Mouse (Mus musculus): Measurements from ENCODE around the gene Smim24. TPM values are rescaled to one million over a fixed set of nuclear protein-coding genes. Genes with fewer than 3 reads are reported as not detected.

Smim24 gene
- total and polyA plus RNA-seq, 2 experiments from 2014 or later: 3.3 to 6.6 TPM

- peaks cover 20% of the 10 kb centered on the region for H3K36me3 ChIP-seq (replicated peaks; ENCODE audit: control insufficient read depth, insufficient read depth, low read length)
These were observed 30.4 kb upstream of the Smim24 start for GRCm38 (mm10) chr10:81362336-81362949.

GRCm38 (mm10) chr10:81363436-81364346 is 29.2 kb upstream of the Smim24 start:
- peaks cover 3% of the 10 kb centered on the region; the same call in 1 of the 2 replicates for H3K27me3 ChIP-seq (ENCODE audit: control insufficient read depth, insufficient read depth, low read length)
- H3K36me3 ChIP-seq (replicated peaks; ENCODE audit: control insufficient read depth, insufficient read depth, low read length): peaks cover 32% of the 10 kb centered on the region
- peaks cover 34% of the 10 kb centered on the region for H3K4me1 ChIP-seq (ENCODE audit: control insufficient read depth, insufficient read depth)
- no peaks in the 10 kb centered on the region for H3K9me3 ChIP-seq (replicated peaks; ENCODE audit: control insufficient read depth, low read length)
- peak overlapping the region; percentile 82 for H3K27ac ChIP-seq (ENCODE audit: low read depth)
- H3K4me3 ChIP-seq (ENCODE audit: low read depth, low read length): peak overlapping the region; percentile 41
- H3K9ac ChIP-seq (replicated peaks; ENCODE audit: low read depth, low read length): peak overlapping the region; percentile 51; the same call in 1 of the 2 replicates
- no peak for TF ChIP-seq EP300 (IDR thresholded peaks at IDR 0.05; ENCODE audit: low read depth)
- TF ChIP-seq CTCF (IDR thresholded peaks at IDR 0.05; ENCODE audit: low read depth): no peak
- WGBS: 9% methylated on average over 50 of the region's 54 CpGs
- DNase-seq (ENCODE audit: low spot score): peak; percentile 86
- H3K4me2 ChIP-seq (ENCODE audit: low read depth, low read length): peak overlapping the region; percentile 68
- peak; percentile 83 for ATAC-seq (ENCODE audit: insufficient read depth, low read depth)

More at GRCm38 (mm10) chr10:81362336-81362949, 30.4 kb upstream of the Smim24 start:
- H3K9ac ChIP-seq (replicated peaks; ENCODE audit: low read depth, low read length): peak overlapping the region; percentile 37; the same call in 1 of the 2 replicates
- TF ChIP-seq EP300 (IDR thresholded peaks at IDR 0.05; ENCODE audit: low read depth) (no peak), CTCF (IDR thresholded peaks at IDR 0.05; ENCODE audit: low read depth) (no peak)
- WGBS: 45% methylated on average over 12 of the region's 12 CpGs
- DNase-seq (ENCODE audit: low spot score) (peak; percentile 44), ATAC-seq (ENCODE audit: insufficient read depth, low read depth) (peak; percentile 22)
- peaks cover 3% of the 10 kb centered on the region; the same call in 1 of the 2 replicates for H3K27me3 ChIP-seq (ENCODE audit: control insufficient read depth, insufficient read depth, low read length)
- H3K27ac ChIP-seq (ENCODE audit: low read depth): peak overlapping the region; percentile 82
- peak overlapping the region; percentile 68 for H3K4me2 ChIP-seq (ENCODE audit: low read depth, low read length)
- no peaks in the 10 kb centered on the region for H3K9me3 ChIP-seq (replicated peaks; ENCODE audit: control insufficient read depth, low read length)
- no peak overlapping the region for H3K4me3 ChIP-seq (ENCODE audit: low read depth, low read length)
- peaks cover 42% of the 10 kb centered on the region for H3K4me1 ChIP-seq (ENCODE audit: control insufficient read depth, insufficient read depth)

GRCm38 (mm10) chr10:81364666-81365065 is 28.2 kb upstream of the Smim24 start:
- no peak for TF ChIP-seq CTCF (IDR thresholded peaks at IDR 0.05; ENCODE audit: low read depth)
- no peak for TF ChIP-seq EP300 (IDR thresholded peaks at IDR 0.05; ENCODE audit: low read depth)
- Histone ChIP-seq H3K36me3 (replicated peaks; ENCODE audit: control insufficient read depth, insufficient read depth, low read length) (peaks cover 42% of the 10 kb centered on the region), H3K4me3 (ENCODE audit: low read depth, low read length) (peak overlapping the region; percentile 41), H3K4me2 (ENCODE audit: low read depth, low read length) (peak overlapping the region; percentile 68), H3K4me1 (ENCODE audit: control insufficient read depth, insufficient read depth) (peaks cover 31% of the 10 kb centered on the region), H3K27me3 (ENCODE audit: control insufficient read depth, insufficient read depth, low read length) (peaks cover 3% of the 10 kb centered on the region; the same call in 1 of the 2 replicates), H3K9me3 (replicated peaks; ENCODE audit: control insufficient read depth, low read length) (no peaks in the 10 kb centered on the region), H3K9ac (replicated peaks; ENCODE audit: low read depth, low read length) (peak overlapping the region; percentile 51; the same call in 1 of the 2 replicates), H3K27ac (ENCODE audit: low read depth) (no peak overlapping the region)
- DNase-seq (ENCODE audit: low spot score) (no peak), ATAC-seq (ENCODE audit: insufficient read depth, low read depth) (no peak)
- WGBS: 8% methylated on average over 28 of the region's 28 CpGs

- peak; percentile 54; the same call in 1 of the 2 replicates for TF ChIP-seq EP300 (IDR thresholded peaks at IDR 0.05; ENCODE audit: low read depth)
- TF ChIP-seq CTCF (IDR thresholded peaks at IDR 0.05; ENCODE audit: low read depth): no peak
- no peaks in the 10 kb centered on the region for H3K9me3 ChIP-seq (replicated peaks; ENCODE audit: control insufficient read depth, low read length)
- H3K4me3 ChIP-seq (ENCODE audit: low read depth, low read length): no peak overlapping the region
- DNase-seq (ENCODE audit: low spot score): no peak
- 42% methylated on average over 4 of the region's 4 CpGs for WGBS
- no peak for ATAC-seq (ENCODE audit: insufficient read depth, low read depth)
- peak overlapping the region; percentile 68; the same call in 1 of the 2 replicates for H3K4me2 ChIP-seq (ENCODE audit: low read depth, low read length)
- H3K4me1 ChIP-seq (ENCODE audit: control insufficient read depth, insufficient read depth): peaks cover 31% of the 10 kb centered on the region
- H3K27ac ChIP-seq (ENCODE audit: low read depth): no peak overlapping the region
- peaks cover 46% of the 10 kb centered on the region for H3K36me3 ChIP-seq (replicated peaks; ENCODE audit: control insufficient read depth, insufficient read depth, low read length)
- H3K27me3 ChIP-seq (ENCODE audit: control insufficient read depth, insufficient read depth, low read length): peaks cover 3% of the 10 kb centered on the region; the same call in 1 of the 2 replicates
- H3K9ac ChIP-seq (replicated peaks; ENCODE audit: low read depth, low read length): no peak overlapping the region
These were observed 27.8 kb upstream of the Smim24 start for GRCm38 (mm10) chr10:81365073-81365472.

GRCm38 (mm10) chr10:81365672-81366476 is 27.0 kb upstream of the Smim24 start, which contains the start of gene 4930404N11Rik:
4930404N11Rik (minus strand) TSS chr10:81365816.
- Histone ChIP-seq H3K9me3 (replicated peaks; ENCODE audit: control insufficient read depth, low read length) (no peaks in the 10 kb centered on the region), H3K36me3 (replicated peaks; ENCODE audit: control insufficient read depth, insufficient read depth, low read length) (peaks cover 53% of the 10 kb centered on the region), H3K4me3 (ENCODE audit: low read depth, low read length) (peak within 1 kb of the TSS; percentile 41), H3K27me3 (ENCODE audit: control insufficient read depth, insufficient read depth, low read length) (peaks cover 3% of the 10 kb centered on the region; the same call in 1 of the 2 replicates), H3K4me1 (ENCODE audit: control insufficient read depth, insufficient read depth) (peaks cover 31% of the 10 kb centered on the region), H3K4me2 (ENCODE audit: low read depth, low read length) (peak within 1 kb of the TSS; percentile 68), H3K27ac (ENCODE audit: low read depth) (no peak within 1 kb of the TSS), H3K9ac (replicated peaks; ENCODE audit: low read depth, low read length) (0 out of 2 replicates have a peak within 1 kb of the TSS, but pooled peaks have one; percentile 51)
- WGBS: 31% methylated on average over 12 of the region's 12 CpGs
- no peak for ATAC-seq (ENCODE audit: insufficient read depth, low read depth)
- DNase-seq (ENCODE audit: low spot score): no peak
- TF ChIP-seq EP300 (IDR thresholded peaks at IDR 0.05; ENCODE audit: low read depth) (no peak), CTCF (IDR thresholded peaks at IDR 0.05; ENCODE audit: low read depth) (no peak)

All from heart, postnatal 0 days (tissue).